In genomic region chr4:63257346-63257745, GRCm38 (mm10) we compare ENCODE assay signal across 17 mouse cellular contexts. TPM values are rescaled to one million over a fixed set of nuclear protein-coding genes. Genes with fewer than 3 reads are reported as not detected.
DNase-seq lines count a peak whose midpoint lies in the region; TF ChIP-seq lines count a peak whose summit lies in the region.
"Had no signal": no experiment of that assay in that cellular context is flagged by ENCODE, and none has a peak within 500 bp of the region (broad histone marks: within the 10 kb centered on the region; RNA-seq: fewer than 3 reads in every experiment).

No protein-coding gene starts in this region.

- H3K4me3 ChIP-seq in cerebellum, adult 2 months (replicated peaks; ENCODE audit: insufficient read depth, low read depth, low read length) = no peak overlapping the region
- H3K4me3 ChIP-seq: erythroblast, embryonic 14.5 days; limb, embryonic 12.5 days; liver, embryonic 15.5 days; midbrain, embryonic 10.5 days had no signal

- WGBS in cerebellum, adult 2 months = 18% methylated on average over 7 of the region's 7 CpGs

- peaks cover 9% of the 10 kb centered on the region for H3K4me1 ChIP-seq in cerebellum, adult 2 months (ENCODE audit: control insufficient read depth, insufficient read depth, low read length)
- H3K4me1 ChIP-seq: liver, embryonic 15.5 days had no signal

- no peak overlapping the region for H3K27ac ChIP-seq in cerebellum, adult 2 months (ENCODE audit: insufficient read depth, low read length)
- H3K27ac ChIP-seq: limb, embryonic 12.5 days; liver, embryonic 15.5 days; midbrain, embryonic 10.5 days had no signal

- TF ChIP-seq POLR2A in cerebellum, adult 2 months (IDR thresholded peaks at IDR 0.05; ENCODE audit: borderline replicate concordance, insufficient read depth, low read length) = no peak

- peak; percentile 30 to 48 for DNase-seq in heart, adult 18-20 months
- DNase-seq in heart, adult 8-10 months (ENCODE audit: low spot score) = no peak
- DNase-seq in left cerebral cortex, postnatal 4 days = peak; percentile 85
- no peak for DNase-seq in left cerebral cortex, adult 18-20 months (ENCODE audit: low spot score in 2 of 2)
- DNase-seq in cerebellum, adult 2 months = peak; percentile 60 to 76
- peak; percentile 43 to 47 for DNase-seq in cerebellum, postnatal 36 days
- no peak for DNase-seq in T-cell, adult 2 months (ENCODE audit: low spot score)
- DNase-seq in adrenal gland, adult 18-20 months (ENCODE audit: low spot score in 2 of 2) = no peak
- DNase-seq: adrenal gland, adult 2 months; gastrocnemius, postnatal 36 days; heart, postnatal 36 days; lung, postnatal 10 days; thymus, postnatal 4 days had no signal

- no peak for TF ChIP-seq CTCF in cerebellum, adult 2 months (IDR thresholded peaks at IDR 0.05; ENCODE audit: borderline replicate concordance, insufficient read depth, low read depth, low read length)

- intact Hi-C loops in left cerebral cortex, postnatal 4 days (cut with DNase I) = no loop called here

- no peaks in the 10 kb centered on the region for H3K27me3 ChIP-seq in cerebellum, adult 2 months (ENCODE audit: control insufficient read depth, insufficient read depth, low read length)
- H3K27me3 ChIP-seq: limb, embryonic 12.5 days; liver, embryonic 15.5 days had no signal

RNA-seq across cellular contexts. Expression of gene Col27a1, which starts 43.5 kb away (rescaled TPM):
- 1 to 10 TPM; 1.1 to 1.6 TPM for total RNA-seq in heart, adult 18-20 months (2021)
- total RNA-seq in heart, adult 8-10 months (2022) = 1 to 10 TPM; 1.1 to 1.5 (median 1.4) TPM
- 1 to 10 TPM; 2.5 to 3.1 TPM for total RNA-seq in left cerebral cortex, postnatal 4 days (2021)
- 1 to 10 TPM; 4.2 to 5.2 TPM for total RNA-seq in left cerebral cortex, adult 18-20 months (2021)
- 24.2 and 27.4 TPM in 2 replicates for polyA plus RNA-seq in cerebellum, adult 2 months (2012; rRNA removed)
- total RNA-seq in adrenal gland, adult 18-20 months (2021) = 10 to 100 TPM; 10.6 to 15.1 TPM

Comparison
In these comparisons a context has a peak if more than half of its experiments do, and no peak if none do; other contexts are left out.
1. DNase-seq: peak in heart, adult 18-20 months (2 of 2), left cerebral cortex, postnatal 4 days (single experiment), cerebellum, adult 2 months (2 of 2) and cerebellum, postnatal 36 days (2 of 2); none in heart, adult 8-10 months (single experiment), left cerebral cortex, adult 18-20 months (0 of 2), T-cell, adult 2 months (single experiment) and adrenal gland, adult 18-20 months (0 of 2).